Mouse (Mus musculus) liver, embryonic 14.5 days (tissue): Measurements from ENCODE around the gene Gm20521.

Experiments used
- CTCF ChIP-seq: IDR thresholded peaks from 2 replicates; pipeline ENCODE4 v1.5.1; 2016; ENCODE audit warnings: antibody characterized with exemption, low read depth, control low read depth
- EP300 ChIP-seq: IDR thresholded peaks from 2 replicates; pipeline ENCODE4 v1.6.1; 2016; ENCODE audit warnings: antibody characterized with exemption, low read depth

GRCm38 (mm10) chr14:54863501-54864312, 19.5 kb upstream of the Gm20521 start:
- TF ChIP-seq CTCF (peak; percentile 18; the same call in 1 of the 2 replicates), EP300 (no peak)
